In the genomic region with DNA sequence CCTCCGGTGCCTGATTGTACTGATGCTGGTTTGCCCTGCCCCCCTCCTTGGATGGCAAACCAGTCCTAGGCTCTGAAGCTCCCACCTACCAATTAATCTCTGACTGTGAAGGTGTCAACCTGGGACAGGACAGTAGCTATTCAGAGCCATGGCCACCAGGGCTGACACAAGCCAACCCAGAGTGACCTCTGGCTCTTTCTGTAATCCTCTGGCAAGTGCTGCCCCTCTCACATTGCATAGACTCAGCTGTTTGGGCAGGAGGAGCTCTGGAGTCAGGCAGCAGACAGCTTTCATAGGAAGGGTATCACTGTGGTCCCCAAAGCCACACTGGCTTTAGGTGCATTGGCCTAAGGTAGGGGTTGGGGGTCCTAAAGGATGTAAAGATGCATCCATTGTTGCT, we compare ENCODE assay signal across 16 mouse cellular contexts. TPM values are rescaled to one million over a fixed set of nuclear protein-coding genes. Genes with fewer than 3 reads are reported as not detected.
"Had no signal": no experiment of that assay in that cellular context is flagged by ENCODE, and none has a peak within 500 bp of the region (broad histone marks: within the 10 kb centered on the region; RNA-seq: fewer than 3 reads in every experiment).

No protein-coding gene starts in this region.

- H3K27me3 ChIP-seq: limb, embryonic 12.5 days; liver, embryonic 13.5 days; lung, embryonic 15.5 days; midbrain, embryonic 15.5 days; neural tube, embryonic 12.5 days had no signal

- DNase-seq: kidney, adult 9 months; kidney, postnatal 36 days; liver; liver, embryonic 13.5 days; liver, postnatal 0 days; spleen, adult 18-20 months; thymus, postnatal 36 days had no signal

- H3K27ac ChIP-seq: kidney, postnatal 0 days; layer of hippocampus, adult 2 months; limb, embryonic 12.5 days; liver, embryonic 13.5 days; lung, embryonic 15.5 days; midbrain, embryonic 15.5 days; neural tube, embryonic 12.5 days had no signal

- H3K4me1 ChIP-seq: limb, embryonic 12.5 days; liver, embryonic 13.5 days; midbrain, embryonic 15.5 days; neural tube, embryonic 12.5 days had no signal

- H3K9me3 ChIP-seq: midbrain, embryonic 15.5 days had no signal

- H3K9ac ChIP-seq: limb, embryonic 12.5 days; liver, embryonic 13.5 days; liver, postnatal 0 days; lung, embryonic 15.5 days; midbrain, embryonic 15.5 days; neural tube, embryonic 12.5 days had no signal

- H3K36me3 ChIP-seq: limb, embryonic 12.5 days; liver, embryonic 13.5 days; lung, embryonic 15.5 days; midbrain, embryonic 15.5 days; neural tube, embryonic 12.5 days had no signal

- ATAC-seq: liver, postnatal 0 days; midbrain, embryonic 15.5 days had no signal

- H3K4me3 ChIP-seq: layer of hippocampus, adult 2 months; limb, embryonic 12.5 days; liver, embryonic 13.5 days; lung, embryonic 15.5 days; midbrain, embryonic 15.5 days; neural tube, embryonic 12.5 days had no signal

- H3K4me2 ChIP-seq: limb, embryonic 12.5 days; liver, embryonic 13.5 days; lung, embryonic 15.5 days; midbrain, embryonic 15.5 days; neural tube, embryonic 12.5 days had no signal

RNA-seq across cellular contexts. Expression of gene Col13a1, which starts 59.7 kb away (rescaled TPM):
- total RNA-seq: megakaryocyte progenitor cell, adult 5-6 weeks; monocyte, adult 5-6 weeks; neutrophil, adult 5-6 weeks had no signal
